Mouse (Mus musculus): ENCODE measurements at regions not wholly inside any gene's neighbourhood (a gene's known extent, or its start where the extent isn't known, plus 50 kb on each side); places are given as distances from the start of the nearest gene placed in this dataset.

DNA sequence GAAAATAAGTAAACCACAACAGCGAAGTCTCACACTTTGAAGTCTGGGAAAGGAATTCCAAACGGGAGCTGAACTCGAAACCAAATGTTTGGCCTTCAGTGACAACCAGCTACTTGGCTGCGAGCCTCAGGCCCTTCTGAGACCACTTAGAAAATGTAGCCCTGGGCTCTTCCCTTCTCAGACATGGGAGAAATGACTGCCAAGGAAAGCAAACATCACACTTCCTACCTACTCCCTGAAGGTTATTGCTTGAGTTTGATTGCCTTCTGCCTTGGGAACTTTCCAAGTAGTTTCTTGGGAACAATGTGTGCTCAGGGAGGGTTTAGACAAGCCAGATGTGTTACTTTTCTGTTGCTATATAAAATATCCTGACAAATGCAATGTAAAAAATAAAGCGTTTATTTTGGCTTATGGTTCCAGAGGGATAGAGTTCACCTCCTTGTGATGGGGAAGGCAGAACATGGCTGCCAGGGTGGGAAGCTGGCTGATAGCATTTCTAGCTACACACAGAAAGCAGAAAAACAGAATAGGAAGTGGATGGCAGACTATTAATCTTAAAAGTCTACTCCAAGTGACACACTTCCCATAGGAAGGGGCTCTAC, 194.8 kb upstream of the Rack1 start:
- DNase-seq (ENCODE audit: low spot score in 2 of 2), result no peak

DNA sequence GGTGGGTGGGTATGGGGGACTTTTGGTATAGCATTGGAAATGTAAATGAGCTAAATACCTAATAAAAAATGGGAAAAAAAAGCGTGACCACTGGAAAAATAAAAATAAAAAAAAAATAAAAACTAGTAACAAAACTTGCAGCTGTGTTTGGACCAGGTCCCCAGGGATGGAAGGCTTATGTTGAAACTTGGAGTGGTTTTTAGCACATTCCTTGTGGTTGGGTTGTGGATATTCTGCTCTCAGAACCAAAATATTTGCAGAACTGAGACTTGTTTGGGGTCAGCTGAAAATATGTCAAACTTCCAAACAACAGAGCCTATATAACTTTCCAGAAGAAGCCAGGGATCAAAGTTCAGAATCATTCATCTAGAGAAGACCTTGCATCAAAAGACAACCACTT, 199.0 kb upstream of the Rack1 start:
- no peak for DNase-seq (ENCODE audit: low spot score in 2 of 2)

DNA sequence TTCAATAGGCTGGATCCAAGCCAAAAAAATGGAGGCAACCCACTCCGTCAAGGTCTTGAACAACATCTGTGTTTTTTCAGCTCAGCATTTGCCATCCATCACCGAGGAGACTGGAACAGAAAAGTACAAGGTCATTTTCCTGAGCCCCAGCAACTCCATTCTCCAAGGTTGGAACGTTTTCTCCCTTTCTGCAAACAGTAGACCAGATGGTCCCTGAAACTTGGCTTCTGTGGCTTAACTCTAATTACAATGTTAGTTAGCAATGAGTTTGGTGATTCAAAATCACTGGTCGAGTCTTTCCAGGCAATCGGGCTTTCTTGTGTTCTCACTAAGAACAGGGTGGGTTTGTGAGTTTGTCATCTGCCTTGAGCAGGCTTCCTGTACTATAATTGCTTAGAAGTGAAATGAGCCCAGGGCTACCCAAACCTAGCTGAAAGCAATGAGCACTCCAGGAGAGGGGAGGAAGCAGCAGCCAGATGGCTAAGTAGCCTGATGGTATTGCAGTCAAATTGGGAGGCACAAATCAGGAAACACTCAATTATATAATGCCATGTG, 200.5 kb upstream of the Rack1 start:
- DNase-seq (ENCODE audit: low spot score in 2 of 2), result peak; percentile 37 to 61

DNA sequence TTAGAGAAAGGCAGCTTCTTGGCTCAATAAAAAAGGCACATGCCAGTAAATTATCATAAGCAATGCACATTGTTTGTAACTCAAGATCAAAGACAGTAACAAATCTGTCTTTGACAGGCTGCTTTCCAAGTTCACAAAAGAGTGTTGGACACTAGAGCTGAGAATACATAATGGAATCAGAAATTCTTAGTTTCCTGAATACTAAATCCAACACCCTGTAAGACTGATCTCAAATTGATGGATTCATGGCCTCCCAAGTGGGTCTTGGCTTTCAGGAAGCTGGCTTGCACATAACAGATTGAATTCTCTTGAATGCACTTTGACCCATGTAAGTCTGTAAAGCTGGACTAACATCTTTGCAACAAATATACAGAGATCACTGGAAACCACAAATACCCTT, 201.1 kb upstream of the Rack1 start:
- DNase-seq (ENCODE audit: low spot score in 2 of 2), result no peak

DNA sequence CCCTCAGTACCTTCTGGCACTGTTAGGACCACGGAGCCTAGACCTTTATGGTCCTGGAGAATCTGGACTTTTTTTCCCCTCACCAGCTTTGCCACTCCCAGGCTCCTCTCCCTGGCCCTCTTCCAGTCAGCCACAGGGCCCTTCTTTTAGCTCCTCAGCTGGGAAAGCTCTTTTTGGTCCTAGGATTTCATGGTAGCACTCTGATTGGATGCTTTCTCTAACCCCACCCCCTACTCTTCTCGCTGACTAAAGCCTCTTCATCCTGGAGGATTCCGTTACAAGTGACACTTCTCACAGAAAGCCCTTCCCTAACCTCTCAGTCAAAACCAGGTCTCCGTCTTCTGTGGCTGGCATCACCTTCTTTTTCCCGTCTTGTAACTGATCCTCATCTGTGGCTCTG, 205.7 kb upstream of the Rack1 start:
- DNase-seq (ENCODE audit: low spot score in 2 of 2), result no peak

DNA sequence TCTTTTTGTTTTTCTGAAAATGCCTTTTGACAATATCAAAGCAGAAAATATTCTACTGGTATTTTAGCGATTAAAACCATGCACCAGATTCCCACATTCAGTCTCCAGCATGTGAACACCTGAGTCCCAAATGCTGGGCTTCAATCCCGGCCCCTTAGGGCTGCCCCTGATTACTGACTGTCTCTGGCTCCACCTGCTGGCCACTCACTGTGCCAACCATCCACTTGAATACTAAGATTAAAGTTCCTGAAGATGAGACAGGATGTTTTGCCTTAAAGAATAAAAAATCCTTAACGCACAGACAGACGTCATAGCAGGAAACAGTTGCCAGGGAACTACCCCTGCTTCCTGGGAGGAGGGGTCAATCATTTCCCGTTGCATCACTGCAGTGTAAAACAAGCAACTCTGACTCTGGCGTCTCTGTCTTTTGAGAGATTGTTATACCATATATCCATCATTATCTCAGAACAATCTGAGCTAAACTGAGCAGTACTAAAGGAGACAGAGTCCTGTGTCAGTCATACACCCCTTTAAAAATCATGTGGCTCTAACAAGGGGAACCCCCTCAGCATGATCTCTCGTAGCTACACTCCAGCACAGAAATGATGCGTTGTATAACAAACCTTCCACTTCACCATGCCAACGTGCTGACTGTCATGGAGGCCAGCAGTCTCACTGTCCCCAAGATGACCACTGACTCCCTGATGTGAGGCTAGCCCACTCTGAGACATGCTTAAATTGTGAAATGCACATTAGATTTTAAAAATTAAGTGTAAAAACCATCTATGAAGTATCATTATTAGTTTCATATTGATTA, 211.1 kb upstream of the Rack1 start:
- DNase-seq (ENCODE audit: low spot score in 2 of 2), result peak; percentile 15 to 71

DNA sequence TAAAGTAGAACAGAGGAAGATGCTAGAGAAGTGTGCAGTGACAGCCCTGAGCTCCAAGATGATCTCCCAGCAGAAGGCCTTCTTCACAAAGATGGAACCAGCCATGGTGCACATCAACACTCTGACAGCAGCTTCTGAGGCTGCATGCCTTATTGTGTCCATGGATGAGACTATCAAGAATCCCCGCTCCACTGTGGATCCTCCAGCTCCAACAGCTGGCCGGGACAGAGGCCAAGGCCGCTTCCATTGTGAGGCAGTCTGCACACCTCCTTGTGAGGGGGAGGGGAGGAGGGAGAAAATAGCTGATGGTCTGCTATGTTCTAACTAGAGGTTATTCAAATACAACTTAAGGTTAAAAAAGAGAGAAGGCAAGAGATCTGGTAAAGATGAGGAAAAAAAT, 231.4 kb upstream of the Rack1 start:
- no peak for DNase-seq (ENCODE audit: low spot score in 2 of 2)

DNA sequence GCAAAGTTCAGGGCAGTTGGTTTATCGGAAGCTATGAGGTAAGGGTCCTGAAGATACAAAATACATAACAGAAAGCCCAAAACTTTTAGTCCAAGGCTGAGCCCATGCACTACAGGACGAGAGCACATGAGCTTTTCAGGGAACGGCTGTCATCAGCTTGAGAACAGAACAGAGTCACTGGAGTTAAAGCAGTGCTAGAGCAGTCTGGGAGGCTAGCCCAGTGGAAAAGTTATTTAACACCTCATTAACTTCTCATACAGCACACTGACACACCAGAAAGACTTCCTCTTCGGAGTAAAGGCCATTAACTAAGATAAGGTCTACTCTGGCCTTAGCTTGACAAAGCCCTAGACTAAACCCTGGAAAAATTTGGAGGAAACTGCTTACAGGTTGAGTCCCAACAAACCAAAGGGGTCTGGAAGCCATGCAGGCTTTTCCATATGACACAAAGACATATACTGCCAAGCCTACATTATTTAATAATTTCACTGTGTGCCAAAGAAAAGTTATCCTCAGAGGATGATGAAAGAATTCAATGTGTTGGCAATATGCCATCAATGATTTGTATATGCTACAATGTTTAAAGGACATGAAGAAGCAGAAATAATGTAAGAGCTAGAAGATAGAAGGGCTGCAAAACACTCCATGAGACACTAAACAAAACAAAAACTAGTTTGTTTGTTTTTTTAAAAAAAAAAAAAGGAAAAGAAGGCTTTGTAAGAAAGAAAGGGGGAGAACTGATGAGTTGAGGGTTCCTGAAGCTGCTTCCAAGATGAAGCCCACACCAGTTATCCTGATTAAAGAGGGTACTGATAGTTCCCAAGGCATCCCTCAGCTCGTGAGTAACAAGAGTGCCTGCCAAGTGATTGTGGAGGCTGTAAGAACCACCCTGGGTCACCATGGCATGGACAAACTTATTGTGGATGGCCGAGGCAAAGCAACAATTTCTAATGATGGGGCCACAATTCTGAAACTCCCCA, 232.3 kb upstream of the Rack1 start:
- DNase-seq (ENCODE audit: low spot score in 2 of 2), result no peak

DNA sequence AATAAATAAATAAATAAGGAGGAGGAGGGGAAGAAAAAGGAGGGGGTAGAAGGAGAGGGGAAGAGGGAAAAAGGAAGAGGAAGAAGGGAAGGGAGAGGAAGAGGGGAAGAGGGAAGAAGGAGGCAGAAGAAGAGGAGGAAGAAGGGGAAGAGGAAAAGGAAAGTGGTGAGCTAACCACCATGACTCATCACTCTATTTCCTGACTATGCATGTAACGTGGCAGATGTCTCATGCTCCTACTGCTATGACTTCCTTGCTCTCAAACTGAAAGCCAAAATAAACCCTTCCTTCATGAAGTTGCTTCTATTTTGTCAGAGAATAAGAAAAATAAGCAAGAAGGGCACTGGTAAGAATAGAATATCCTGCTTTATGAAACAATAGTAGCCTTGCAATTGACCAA, 242.1 kb upstream of the Rack1 start:
- DNase-seq (ENCODE audit: low spot score in 2 of 2), result no peak

DNA sequence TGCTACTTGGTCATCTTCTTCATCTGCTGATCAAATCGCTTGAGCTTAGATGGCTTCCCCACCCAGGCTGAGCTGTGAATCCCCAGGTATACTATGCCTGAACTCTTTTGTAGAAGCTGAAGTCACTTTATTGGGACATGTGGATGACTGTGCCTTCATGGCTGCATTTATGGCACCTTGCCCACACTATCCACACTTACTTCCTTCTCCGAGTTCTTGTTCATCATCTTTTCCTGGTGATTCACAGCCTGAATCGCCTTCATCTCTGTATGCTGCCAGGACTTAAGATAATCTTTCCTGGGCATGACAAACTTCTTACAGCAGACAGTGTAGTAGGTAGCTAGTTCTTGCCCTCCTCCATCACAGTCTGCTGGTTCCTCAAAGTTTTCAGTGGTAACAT, 248.1 kb upstream of the Rack1 start:
- no peak for DNase-seq (ENCODE audit: low spot score in 2 of 2)

DNA sequence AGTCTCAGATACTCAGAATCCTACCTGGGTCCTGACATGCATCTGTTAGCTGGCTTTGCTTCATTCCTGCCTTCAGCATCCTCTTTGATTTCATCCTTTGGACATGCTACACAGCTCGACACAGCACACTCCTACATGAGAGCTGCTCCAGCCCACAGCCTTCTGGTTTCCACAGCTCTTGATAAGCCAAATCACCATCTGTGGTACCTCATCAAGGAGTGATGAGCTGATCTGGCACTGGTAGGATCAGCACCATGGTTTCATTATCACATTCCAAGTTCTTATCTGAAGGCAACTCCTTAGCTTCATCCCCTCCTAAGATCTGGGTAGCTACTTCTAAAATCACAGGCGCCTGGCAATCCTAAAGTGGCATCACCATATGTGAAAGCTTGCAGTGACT, 248.9 kb upstream of the Rack1 start:
- peak; percentile 45 to 84 for DNase-seq (ENCODE audit: low spot score in 2 of 2)

DNA sequence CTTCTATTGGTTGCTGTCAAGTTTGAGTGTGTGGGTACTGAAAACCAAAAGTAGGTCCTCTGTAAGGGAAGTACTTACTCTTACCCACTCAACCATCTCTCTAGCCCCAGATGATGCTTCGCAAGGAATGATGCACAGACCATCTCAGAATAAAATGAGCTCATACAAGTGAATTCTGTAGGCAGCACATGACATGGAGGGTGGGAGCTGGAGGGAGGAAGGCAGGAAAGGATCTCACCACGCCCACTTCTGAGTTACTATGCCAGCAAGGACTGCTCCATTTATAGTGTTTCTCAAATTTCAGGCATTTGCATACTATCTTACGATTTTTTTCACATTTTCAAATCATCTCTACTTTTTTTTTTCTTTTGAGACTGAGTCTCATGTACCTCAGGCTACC, 273.8 kb upstream of the Rack1 start:
- DNase-seq (ENCODE audit: low spot score in 2 of 2), result no peak

DNA sequence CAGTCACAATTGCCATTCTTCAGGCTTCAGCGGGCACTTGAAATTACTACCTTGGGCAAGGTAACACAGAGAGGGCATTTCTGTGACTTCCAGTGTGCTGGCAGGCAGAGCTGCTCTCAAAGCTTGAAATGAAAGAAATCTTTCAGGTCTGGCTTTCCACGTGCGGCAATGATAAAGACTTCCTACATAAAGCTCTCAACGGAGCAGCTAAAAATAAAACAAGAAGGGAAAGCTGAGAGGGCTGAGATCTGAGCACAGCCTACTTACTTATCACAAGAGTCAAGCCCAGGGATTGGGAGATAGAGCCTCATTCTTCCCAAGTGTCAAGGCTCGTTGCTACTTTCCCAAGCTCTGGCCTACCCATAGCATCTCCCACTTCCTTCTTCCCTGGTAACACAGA, 274.6 kb upstream of the Rack1 start:
- DNase-seq (ENCODE audit: low spot score in 2 of 2), result no peak

DNA sequence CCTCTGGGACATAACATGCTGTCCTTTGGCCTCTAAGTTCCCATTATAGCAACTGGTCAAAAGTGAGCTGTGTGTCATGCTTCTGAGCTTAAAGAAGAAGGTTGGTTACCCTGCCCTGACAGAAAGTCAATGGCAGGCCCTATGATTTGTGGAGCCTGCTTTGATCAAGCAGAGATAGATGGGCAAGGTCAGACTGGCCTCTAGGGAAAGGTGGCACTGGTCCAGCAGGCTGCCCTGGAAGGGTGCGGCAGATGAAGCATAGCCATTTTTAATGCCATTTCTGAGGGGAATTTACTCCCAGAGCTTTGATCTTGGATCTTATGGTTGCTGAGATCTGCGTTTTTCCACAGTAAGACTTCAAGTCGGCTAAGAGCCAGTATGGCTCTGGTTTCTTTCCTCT, 293.2 kb upstream of the Rack1 start:
- DNase-seq (ENCODE audit: low spot score in 2 of 2), result no peak

DNA sequence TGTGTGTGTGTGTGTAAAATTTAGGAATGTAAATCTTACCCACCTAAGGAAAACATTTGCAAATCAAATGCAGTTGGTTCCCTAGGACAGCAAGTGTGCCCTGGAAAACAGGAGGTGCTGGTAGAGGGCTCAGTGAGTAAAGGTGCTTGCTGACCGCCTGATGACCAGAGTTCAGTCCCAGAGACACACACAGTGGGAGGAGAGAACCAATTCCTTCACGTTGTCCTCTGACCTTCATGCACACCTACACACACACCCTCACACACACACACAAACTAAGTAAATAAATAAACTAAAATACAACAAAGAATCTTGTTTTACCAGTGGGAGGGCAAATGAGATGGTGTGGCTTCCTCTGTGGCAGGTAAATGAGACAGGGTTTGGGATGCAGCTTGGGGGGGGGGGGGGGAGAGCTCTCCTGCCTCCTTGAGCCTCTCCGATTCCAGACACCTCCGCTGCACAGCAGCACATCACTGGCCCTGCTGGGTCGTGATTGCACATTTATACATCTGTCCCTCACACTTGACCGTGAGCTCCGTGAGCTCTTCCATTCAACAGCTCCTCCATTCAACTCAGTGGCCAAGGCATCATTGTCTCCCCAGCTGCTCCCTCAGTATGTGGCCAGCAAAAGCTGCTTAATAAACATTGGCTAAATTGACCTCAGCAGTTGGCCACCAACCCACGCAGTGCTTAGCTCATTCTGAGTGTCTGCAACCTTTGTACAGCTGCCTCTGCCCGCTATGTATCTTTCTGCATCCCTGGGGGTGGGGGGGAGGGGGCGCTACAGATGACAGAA, 297.9 kb upstream of the Rack1 start:
- no peak for DNase-seq (ENCODE audit: low spot score in 2 of 2)

DNA sequence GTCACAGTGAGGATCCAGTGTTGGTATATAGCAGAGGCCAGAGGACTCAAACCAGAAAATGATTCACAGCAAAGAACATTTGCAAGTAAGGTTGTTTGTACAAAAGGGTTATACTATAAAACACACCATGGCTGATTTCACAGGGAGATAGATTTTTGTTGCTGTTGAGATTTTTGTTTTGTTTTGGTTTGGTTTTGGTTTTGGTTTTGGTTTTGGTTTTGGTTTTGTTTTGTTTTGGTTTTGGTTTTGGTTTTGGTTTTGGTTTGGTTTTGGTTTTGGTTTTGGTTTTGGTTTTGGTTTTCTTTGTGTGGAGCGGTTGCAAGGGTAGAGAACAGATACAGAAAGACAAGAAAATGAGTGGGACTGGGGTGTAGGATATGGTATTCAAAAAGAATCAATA, 301.1 kb upstream of the Rack1 start:
- DNase-seq (ENCODE audit: low spot score in 2 of 2), result no peak

DNA sequence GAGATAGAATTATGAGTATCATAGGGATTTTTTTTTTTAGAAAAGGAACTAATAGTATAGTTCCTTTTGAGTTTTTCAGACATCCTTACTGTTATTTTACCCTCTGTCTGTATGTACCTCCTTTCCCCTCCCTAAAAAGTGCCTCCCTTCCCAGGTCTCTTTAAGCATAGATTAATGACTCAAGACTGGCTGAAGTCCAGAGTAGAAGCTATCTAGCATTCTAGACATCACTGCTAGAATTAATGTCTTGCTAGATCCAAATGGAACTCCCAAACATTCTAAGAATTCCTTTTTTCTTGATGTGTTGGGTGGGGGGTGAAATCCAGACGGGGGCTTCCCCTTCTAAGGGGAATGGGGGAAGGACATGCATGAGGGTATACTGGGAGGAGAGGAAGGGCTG, 311.8 kb upstream of the Rack1 start:
- DNase-seq (ENCODE audit: low spot score in 2 of 2), result no peak

DNA sequence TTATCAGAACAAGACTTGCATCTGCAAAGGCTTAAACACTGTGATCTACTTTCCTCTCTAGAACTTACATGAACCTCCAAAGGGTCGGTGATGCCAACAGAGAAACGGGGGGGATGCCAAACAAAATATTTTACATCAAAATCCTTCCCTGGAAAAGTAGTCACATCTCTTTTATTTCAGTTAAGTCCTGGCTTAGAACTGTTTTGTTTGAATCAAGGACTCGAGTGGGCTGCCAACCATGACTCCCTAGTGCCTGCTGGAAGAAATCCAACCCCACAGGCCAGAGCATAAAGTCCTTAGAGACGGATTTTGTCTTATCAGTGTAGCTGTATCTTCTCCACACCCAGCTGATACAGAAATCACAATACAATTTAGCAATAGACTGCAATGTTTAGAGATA, 336.1 kb upstream of the Rack1 start:
- DNase-seq (ENCODE audit: low spot score in 2 of 2), result no peak

DNA sequence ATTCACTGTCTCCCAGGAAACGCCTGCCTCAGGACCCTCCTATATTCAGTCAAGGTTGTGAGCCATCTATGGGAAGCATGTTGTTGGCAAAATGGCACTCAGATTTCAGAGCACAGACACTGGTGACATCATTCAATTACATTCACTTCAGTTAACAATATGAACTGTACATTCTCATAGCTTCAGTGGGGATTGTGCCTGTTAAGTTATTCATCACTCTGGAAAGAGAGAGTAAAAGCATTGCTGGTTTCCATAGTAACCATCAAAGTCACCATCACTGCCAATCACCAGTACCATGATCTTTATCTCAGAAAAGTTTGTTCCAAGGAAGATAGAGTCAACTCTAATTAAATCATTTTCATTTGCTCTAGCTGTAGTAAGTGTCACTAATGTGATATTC, 350.2 kb upstream of the Rack1 start:
- no peak for DNase-seq (ENCODE audit: low spot score in 2 of 2)

DNA sequence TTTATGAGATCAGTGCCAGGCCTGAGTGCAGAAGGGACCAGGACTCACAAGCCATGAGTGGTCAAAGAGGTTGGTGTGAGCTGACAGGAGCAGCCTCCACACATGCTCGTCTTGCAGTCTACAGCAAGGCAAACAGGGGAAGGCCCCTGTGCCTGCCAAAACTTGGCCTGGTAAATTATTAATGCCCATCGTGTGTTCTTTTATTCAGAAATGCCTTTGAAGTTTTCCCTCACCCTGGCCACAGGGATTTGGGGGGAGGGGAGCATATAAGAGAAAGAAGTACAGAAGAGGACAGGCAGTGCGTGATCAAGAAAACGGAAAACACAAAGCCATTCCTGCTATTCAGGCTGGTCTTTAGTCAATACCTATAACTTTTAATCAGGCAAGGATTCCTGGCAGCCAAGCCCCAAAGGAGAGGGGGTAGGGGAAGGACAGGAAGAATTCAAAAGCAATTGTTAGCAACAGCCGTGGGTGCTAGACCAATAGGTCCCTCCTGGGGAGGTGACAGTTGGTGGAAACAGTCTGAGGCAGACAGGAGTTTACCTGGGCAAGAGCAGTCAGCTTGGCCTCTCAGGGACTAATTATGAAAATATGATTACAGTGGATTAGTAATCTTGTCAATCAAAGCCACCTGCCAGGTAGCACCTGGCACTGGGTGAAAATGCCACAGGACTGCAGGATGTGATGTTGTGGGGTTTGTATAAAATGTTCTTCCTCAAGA, 357.4 kb upstream of the Rack1 start:
- DNase-seq (ENCODE audit: low spot score in 2 of 2), result no peak
